Mouse (Mus musculus) large intestine, adult 2 months (tissue): Measurements from ENCODE around the gene Otc. TPM values are rescaled to one million over a fixed set of nuclear protein-coding genes. Genes with fewer than 3 reads are reported as not detected.

Experiments
- DNase-seq: peaks from one replicate; pipeline ENCODE4 v3.0.0-alpha.2; 2012; ENCODE audit warnings: low read depth, low spot score
- WGBS: fragments of 180-500 bp; shearing (Covaris S2); methylation state at CpG from one replicate; pipeline ENCODE4 v1.1.7; 2018; 5-methylcytosine and 5-hydroxymethylcytosine counted together
- polyA plus RNA-seq: library from polyadenylated mRNA; depleted of rRNA; stranded (reverse); fragments of >200 nt; gene quantifications from 2 replicates; pipeline ENCODE4 v1.2.3, GENCODE M21; 2012; rRNA removed

Gene Otc
- polyA plus RNA-seq, result 22.8 and 42.0 TPM in 2 replicates

DNA sequence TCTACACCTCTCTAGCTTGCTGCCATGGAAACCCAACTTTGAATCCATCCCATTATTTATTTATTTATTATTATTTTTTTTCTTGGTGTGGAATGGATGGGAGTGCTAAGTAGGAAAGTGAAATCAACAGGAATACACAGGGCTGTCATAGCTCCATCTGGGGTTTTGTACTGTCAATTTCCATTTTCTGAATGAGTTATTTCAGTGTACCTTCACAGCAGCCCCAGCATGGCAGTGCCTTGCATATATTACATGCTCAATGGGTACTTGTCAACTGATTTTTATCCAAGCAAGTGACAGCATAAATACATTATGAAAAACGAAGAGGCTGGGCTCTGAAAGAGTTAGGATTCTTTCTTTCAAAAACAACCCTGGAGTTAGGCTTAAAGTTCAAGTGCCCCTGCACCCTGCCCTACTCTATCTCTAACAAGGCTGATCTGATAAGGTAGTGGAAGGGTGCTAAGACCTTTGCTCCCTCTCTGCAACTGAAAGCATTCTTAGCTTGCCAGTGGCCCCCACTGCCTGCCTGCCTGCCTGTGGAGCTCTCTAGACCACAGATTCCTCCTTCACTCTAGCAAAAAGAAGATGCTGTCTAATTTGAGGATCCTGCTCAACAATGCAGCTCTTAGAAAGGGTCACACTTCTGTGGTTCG lies at the start of gene Otc:
Gene Otc, plus strand, starts transcription at position 454 of the 653 bp plus-strand sequence.
- DNase-seq, result no peak
- WGBS, result 18% methylated on average over 2 of the region's 2 CpGs

DNA sequence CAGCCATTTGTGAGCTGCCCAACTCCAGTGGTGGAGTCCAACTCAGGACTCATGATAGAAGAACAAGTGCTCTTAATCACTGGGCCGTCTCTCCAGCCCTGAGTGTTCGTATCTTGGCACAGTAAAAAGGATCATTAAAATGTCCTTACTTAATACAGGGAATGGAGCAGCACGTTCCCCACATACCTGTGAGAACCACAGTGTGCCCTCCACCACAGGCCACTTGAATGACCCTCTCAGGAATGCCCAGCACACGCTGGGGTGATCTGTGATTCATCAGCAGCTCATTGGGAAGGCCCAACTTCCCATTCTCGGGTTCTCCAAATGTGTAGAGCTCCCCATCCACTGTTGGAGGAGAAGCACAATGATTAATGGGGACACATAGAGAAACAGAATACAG lies 46.2 kb upstream of the Otc start:
- DNase-seq, result no peak
- 82% methylated on average over 5 of the region's 5 CpGs for WGBS

DNA sequence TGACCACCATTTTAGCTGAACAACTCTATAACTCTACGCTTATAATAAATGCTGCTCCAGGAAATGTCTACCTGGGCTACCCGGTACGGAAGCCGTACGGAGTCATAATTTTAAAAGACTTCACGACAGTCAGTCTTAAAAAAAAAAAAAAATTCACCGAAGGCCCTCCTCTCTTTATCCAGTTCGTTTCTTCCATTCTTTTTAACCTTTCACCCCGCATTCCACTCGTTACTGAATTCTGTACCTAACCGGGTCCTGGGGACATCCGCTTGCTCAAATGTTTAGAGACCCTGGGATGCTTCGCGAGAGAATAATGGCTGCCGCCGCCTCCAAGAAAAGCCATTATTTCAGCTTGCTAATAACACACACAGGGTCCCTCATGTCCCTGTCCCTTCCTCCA lies 36.1 kb upstream of the Otc start:
- 15% methylated on average over 16 of the region's 16 CpGs for WGBS
- no peak for DNase-seq

DNA sequence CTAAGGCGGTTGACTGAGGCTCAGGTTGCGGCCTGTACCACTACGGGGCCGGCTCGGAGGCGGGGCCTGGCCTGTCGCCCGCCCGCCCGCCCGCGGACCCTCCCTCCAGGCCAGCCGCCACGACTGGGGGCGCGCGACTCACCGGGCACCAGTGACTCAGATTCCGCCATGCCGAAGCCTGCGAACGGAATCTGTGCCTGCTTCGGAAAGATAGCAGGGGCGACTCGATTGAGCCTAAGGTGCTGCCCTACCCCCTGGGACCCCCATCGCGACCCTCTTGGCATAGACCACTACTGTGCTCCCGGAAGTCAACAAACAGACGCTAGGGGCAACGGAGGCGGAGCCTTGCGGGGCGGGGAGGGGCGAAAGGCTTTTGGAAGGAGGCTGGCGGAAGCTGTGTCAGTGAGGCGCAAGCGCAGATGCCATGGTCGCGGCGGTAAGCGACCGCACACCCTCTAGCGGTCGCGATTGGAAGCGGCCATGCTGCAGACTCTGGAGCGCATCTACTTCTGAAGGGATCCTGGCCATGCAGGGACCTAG lies 35.6 kb upstream of the Otc start, which contains the start of gene Rpgr:
Gene Rpgr, minus strand, starts transcription at position 511 of the 540 bp plus-strand sequence.
- DNase-seq, result no peak
- WGBS, result 20% methylated on average over 47 of the region's 47 CpGs

DNA sequence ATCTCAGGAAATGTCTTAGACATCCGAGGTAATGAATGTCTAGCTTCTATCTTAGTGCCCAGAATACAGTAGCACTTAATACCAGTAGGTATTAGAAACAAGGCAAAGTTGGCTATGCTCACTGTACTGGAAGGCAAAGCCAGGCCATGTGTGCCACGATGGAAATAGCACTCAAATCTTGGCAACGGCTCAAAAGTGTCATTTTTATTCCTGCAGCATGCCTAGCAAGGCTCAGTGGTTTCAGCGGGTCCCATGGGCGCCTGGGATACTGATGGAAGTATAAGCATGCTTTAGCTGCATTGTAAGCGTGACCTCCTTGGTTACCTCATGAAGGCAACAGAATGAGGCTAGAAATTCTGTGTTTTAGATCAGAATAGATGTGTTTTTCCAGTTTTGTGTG lies 32.8 kb upstream of the Otc start:
- WGBS, result 64% methylated on average over 6 of the region's 6 CpGs
- no peak for DNase-seq

DNA sequence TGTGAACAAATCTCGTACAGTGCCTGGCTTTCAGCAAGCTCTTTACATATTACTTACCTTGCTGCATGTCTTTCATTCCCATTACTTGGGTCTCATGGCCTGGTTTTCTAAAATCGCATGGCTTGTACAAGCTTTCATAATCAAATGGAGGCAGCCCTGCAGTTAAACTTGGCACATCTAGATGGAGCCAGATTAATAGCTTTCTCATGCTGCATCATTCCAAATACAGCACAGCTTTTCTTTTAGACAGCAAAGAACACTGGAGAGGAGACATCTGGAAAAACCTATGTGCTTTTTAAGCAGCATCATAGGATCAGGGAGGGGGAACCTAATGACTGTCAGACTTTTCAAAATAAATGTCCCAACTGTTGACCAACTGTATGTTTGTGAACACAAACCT lies 19.1 kb upstream of the Otc start:
- 43% methylated on average over 2 of the region's 2 CpGs for WGBS
- DNase-seq, result no peak

DNA sequence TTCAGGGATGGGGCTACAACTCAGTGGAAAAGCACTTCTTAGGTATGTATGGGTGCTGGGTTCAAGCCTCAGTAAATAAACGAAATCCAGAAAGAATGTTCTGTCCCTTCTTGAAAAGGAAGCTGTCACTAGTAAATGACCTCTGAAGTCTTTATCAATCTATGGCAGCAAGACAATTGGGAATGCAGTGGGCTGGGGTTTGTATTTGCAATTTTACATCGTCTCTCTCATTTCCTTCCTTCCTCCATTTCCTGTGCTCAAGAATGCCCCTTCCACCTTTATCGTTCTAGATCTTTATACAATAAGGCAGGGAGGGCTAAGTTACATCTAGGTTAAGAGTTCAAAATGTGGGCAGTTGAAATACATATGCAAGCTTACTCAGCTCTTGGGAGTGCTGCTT lies 17.5 kb upstream of the Otc start:
- no peak for DNase-seq
- 80% methylated on average over 3 of the region's 3 CpGs for WGBS

DNA sequence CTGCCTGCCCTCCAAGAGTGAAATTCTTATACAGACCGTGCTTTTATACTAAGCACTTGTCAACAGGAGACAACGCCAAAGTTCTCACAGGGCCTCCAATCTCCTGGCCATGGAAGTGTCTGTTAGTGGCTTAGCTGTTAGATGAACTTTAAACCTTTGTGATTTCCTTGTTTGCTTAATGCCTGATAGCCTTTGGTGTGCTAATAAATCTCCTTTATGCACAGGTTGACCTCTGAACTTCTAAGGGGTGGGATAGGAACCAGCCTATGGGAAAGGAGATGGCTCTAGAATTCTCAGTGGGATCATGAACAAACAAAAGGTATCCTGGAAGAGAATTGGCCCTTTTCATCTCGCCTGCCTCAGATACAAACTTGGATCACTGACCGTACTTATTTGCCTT lies 12.6 kb upstream of the Otc start:
- 33% methylated on average over 4 of the region's 4 CpGs for WGBS
- DNase-seq, result no peak

DNA sequence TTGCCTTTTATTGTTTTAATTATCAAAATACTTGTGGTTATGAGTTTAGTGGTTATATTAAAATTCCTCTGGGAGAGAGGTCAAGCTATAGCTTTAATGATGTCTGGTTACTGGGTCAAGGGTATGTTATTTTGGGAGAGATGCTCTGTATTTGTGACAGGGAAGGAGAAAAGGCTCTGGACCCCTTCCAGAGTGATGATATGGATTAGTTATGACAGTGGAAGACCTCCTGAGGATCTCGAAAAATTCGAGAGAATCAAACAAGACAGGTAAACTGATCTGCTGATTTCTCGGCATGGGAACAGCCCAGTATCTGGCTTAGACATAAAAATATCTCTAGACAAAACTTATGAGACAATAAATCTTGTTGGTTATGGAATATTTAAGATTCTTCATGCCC lies 8.2 kb upstream of the Otc start:
- WGBS, result 67% methylated on average over 3 of the region's 3 CpGs
- no peak for DNase-seq

DNA sequence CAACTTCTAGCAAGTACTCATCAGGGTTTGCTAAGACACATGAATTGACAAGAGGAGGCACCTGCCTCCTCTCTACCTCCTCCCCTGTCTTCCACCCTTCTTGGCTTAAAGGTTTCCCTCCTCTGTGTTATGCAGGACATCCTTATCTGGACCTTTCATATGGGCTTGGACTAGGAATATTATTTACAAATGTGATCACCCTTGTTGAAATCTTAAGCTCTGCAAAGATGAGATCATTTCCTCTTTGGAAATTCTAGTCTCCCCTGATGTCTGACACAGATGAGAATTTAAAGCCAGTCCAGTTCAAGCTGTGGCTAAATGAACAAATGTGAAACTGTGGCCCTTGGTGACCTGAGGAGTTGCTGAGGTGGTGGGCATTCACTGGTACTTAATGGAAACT lies 748 bp upstream of the Otc start:
- no peak for DNase-seq

DNA sequence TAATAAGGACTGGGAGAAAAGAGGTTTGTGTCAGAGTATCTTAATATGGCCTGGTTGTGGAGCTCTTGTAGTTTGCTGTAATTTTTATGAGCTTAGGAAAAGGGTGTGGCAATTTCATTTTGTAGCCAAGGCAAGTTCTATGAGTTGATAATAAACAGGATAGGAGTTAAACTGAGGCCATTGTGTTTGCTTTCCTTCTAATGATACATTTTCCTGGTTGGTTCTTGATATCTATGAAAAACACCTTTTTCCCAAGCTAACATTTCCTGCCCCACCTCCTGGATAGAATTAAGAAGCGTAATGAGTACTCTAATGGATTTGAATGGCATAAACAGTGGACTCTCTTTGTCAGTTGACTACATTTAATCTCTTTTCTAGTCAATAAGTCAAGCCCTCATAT lies 5.7 kb downstream of the Otc start:
- DNase-seq, result no peak
- WGBS, result 55% methylated on average over 1 of the region's 1 CpGs

DNA sequence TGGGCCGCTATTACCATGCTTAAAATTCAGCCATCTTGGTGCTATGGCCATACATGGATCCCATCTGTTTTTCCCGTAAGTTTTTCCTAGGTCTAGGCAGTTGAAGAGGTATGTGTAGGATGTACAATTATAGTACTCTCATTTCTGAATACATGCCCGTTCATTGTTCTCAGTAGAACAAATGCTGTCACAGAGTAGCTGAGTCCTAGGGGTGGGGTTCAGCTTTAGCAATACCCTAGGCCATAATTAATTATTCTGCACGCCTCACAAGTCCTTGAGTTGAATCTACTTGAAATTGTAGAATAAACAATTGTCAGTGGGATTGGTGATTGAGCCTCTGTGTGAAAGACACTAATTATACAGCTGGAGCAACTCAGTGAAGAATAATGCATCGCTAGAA lies 6.2 kb downstream of the Otc start:
- 78% methylated on average over 5 of the region's 5 CpGs for WGBS
- no peak for DNase-seq

DNA sequence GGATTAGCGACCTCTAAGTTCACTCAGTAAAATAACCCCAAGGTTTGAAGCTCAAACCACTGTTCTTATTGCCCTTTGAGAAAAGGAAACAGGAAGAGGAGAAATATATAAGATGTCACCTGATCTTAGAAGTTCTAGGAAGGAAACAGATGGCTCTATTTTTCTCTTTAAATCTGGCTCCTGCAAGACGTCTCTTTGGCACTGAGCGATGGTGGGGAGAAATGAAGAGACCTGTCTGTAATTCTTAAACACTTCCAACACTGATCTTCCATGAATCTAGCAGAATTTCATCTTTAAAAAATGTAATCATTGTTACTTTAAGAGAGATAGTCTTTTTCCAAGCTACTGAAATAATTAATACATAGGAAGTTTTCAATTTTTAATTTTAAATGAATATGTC lies 16.2 kb downstream of the Otc start:
- 79% methylated on average over 3 of the region's 3 CpGs for WGBS
- DNase-seq, result no peak

DNA sequence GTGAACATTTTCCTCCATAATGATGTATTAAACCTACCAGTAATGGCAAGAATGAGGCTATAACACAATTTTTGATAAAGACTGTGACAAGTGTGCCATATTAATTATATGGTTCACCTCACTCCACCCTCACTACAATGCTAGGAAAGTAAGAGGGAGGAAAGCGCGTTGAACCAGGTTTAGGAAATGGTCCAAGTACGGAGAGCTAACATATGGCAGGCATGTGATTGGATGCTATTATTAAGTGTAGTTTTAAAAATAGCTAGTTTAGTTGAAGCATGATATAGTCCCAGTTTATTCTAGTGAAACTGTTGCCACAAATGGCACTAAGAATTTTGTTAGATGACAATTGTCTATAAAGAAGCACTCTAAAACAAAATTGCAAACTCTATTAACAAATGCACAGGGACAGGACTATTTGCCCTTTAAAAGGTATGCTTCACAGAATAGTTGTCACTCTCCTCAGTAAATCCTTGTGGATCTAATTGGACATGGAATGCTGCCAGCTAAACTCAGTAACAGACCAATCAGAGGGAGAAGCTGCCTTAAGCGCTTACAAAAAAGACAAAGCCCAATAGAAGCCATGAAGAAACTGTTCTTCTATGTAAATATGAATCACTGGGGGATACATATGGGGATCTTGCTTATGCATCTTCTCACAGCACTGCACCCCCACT lies 16.8 kb downstream of the Otc start:
- 83% methylated on average over 4 of the region's 4 CpGs for WGBS
- DNase-seq, result no peak

DNA sequence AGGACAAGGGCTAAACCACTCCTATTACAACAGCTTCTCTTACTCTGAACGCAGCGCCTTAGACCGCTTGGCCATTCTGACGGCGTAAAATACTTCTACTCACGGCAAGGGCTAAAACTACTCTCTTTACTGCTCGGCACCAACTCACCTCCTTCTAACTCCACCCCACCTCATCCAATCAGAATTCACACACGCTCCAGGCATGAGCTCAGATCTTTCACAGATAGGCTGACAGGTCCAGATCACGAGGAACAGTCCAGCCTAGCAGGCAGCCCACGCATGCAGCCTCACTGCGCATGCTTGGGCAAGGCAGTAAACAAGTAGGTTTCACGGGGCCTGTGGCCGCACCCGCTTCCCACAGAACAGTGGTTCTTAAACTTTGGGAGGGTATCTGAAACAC lies 45.2 kb downstream of the Otc start:
- 86% methylated on average over 14 of the region's 14 CpGs for WGBS
- no peak for DNase-seq

DNA sequence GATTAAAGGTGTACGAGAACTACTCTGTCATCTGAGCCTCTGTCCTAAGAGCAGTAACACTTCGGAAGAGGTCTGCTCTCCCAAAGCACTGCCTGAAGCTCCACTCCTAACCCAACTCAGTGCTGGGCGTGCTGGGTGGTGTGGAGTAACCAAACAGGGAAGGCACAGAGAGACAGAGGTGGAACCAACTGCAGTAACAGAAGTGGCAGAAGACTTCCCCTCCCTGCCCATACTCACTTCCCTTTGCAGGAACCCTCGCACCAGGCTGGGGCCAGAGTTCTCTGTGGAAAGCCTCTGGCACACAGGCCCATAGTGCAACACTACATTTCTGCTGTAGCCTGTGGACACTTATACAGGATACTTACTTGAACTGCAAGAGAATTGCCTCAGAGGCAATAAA lies 66.1 kb downstream of the Otc start:
- WGBS, result 86% methylated on average over 4 of the region's 4 CpGs
- DNase-seq, result no peak

DNA sequence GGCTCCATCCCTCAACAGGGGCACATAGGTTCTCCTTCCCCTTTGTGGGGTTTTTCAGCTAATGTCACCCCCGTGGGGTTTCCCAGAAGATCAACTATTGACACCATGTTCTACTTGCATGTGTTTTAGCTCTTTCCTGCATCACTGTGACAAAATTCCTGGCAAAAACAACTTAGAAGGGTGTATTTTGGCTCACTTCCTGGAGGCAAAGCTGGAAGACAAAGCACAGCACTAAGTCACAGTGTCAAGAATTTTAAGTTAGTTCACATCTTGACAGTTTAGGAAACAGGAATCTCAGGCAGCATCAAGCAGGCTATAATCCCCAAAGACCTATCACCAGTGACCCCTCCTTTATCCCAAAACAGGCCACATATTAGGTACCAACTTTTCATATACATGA lies 78.1 kb downstream of the Otc start:
- WGBS, result 50% methylated on average over 1 of the region's 1 CpGs

DNA sequence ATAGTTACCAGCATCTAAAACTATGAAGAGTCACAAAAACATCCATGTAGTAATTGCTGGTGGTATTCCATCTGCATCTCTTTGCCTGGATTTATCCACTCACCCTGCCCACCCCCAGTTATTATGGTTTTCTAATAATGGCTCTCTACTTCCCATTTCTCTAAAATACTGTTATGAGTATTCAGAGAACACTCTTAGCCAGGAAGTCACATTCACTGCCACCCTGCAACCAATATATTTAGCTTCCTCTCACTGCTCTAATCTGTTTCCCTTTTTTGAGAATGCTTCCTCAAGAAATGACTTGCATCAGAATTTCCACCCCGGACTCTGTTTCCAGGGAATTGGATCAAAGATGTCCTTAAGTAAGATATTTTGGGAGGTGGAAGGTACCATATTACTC lies 79.6 kb downstream of the Otc start:
- DNase-seq, result no peak
- 69% methylated on average over 1 of the region's 1 CpGs for WGBS

More for the DNA sequence above, 78.1 kb downstream of the Otc start:
- DNase-seq, result no peak

DNA sequence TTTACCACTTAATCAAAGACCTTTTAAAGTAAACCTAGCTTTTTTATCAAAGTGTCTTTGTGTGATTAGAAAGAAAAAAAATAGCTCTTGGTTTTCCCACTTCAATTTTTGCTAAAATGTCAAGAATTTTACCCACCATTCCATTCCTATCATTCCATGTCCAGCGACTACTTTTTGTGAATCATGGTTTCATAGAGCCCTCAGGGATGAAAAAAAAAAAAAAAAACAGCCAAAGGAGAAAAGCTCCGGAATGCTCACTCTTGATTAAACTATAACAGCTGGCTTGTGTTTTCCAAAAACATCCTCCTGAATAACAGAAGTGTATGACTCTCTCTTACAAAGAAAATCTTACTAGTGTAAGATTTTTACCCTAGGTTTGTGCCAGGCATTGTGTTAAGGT lies 84.7 kb downstream of the Otc start:
- no peak for DNase-seq
- WGBS, result 67% methylated on average over 2 of the region's 2 CpGs

DNA sequence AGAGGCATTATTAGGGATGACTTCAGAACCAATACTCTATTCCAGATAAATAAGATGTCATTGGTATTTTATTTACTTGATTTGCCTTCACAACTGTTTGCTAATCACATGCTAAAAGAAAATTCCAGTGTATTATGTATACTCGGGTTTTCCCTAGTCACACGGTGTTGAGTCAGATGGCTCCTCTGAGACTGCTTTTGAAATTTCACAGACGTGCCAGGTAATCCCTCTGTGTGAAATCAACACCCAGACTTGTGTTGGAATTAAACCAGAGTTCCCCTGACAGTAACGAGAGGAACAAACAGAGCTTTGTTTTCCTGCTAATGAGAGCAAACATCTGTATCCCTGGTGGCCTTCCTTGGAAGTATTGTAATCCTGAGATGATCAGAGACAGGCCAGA lies 103.8 kb downstream of the Otc start:
- DNase-seq, result no peak
- 55% methylated on average over 4 of the region's 4 CpGs for WGBS
